In genomic region chr3:21761909-21762308, GRCm38 (mm10) we compare ENCODE assay signal across 13 mouse cellular contexts.
DNase-seq lines count a peak whose midpoint lies in the region; ATAC-seq and TF ChIP-seq lines count a peak whose summit lies in the region.
"Had no signal": no experiment of that assay in that cellular context is flagged by ENCODE, and none has a peak within 500 bp of the region (broad histone marks: within the 10 kb centered on the region; RNA-seq: fewer than 3 reads in every experiment).

No protein-coding gene starts in this region.

- H3K27me3 ChIP-seq in stomach, postnatal 0 days (ENCODE audit: control insufficient read depth, insufficient read depth, low read length) = no peaks in the 10 kb centered on the region
- H3K27me3 ChIP-seq: CH12.LX; lung, embryonic 15.5 days had no signal

- no peak overlapping the region for H3K9ac ChIP-seq in stomach, postnatal 0 days (ENCODE audit: low read length)
- H3K9ac ChIP-seq: lung, embryonic 15.5 days had no signal

- no peaks in the 10 kb centered on the region for H3K9me3 ChIP-seq in stomach, postnatal 0 days (ENCODE audit: control insufficient read depth, low read length)
- H3K9me3 ChIP-seq: hindbrain, embryonic 10.5 days; lung, embryonic 15.5 days had no signal

- ATAC-seq in CD4-positive, CD25-positive, alpha-beta regulatory T cell, adult 4 months = no peak
- no peak for ATAC-seq in stomach, postnatal 0 days (ENCODE audit: low FRiP score, low TSS enrichment)

- peak; percentile 88 for DNase-seq in heart, adult 11 months
- DNase-seq in heart, adult 8-10 months (ENCODE audit: low spot score) = no peak
- peak; percentile 80 for DNase-seq in 3134 (ENCODE audit: extremely low read depth, insufficient read length, low spot score)
- DNase-seq in adrenal gland, adult 8-10 months = peak; percentile 33
- peak; percentile 19 for DNase-seq in lung, adult 2 months
- no peak for DNase-seq in gastrocnemius, postnatal 36 days
- DNase-seq in stomach, postnatal 0 days (ENCODE audit: low spot score) = no peak
- DNase-seq: heart, adult 18-20 months; thymus, postnatal 25 days had no signal

- peaks cover 3% of the 10 kb centered on the region; the same call in 1 of the 2 replicates for H3K4me1 ChIP-seq in lung, adult 2 months (ENCODE audit: control insufficient read depth, insufficient read depth, low read length)
- no peaks in the 10 kb centered on the region for H3K4me1 ChIP-seq in stomach, postnatal 0 days (replicated peaks; ENCODE audit: control insufficient read depth, insufficient read depth)
- H3K4me1 ChIP-seq: hindbrain, embryonic 10.5 days; lung, embryonic 15.5 days had no signal

- no peak overlapping the region for H3K4me3 ChIP-seq in lung, adult 2 months (replicated peaks; ENCODE audit: extremely low read depth, low read depth, low read length)
- no peak overlapping the region for H3K4me3 ChIP-seq in stomach, postnatal 0 days (ENCODE audit: low read depth, low read length)
- H3K4me3 ChIP-seq: hindbrain, embryonic 10.5 days; lung, embryonic 15.5 days had no signal

- TF ChIP-seq EP300 in stomach, postnatal 0 days (optimal IDR thresholded peaks at IDR 0.05) = no peak

- TF ChIP-seq POLR2A in lung, adult 2 months (IDR thresholded peaks at IDR 0.05; ENCODE audit: borderline replicate concordance, extremely low read depth, low read depth, low read length) = no peak

- H3K4me2 ChIP-seq in stomach, postnatal 0 days (replicated peaks; ENCODE audit: low read depth) = no peak overlapping the region
- H3K4me2 ChIP-seq: lung, embryonic 15.5 days had no signal

- no peak overlapping the region for H3K27ac ChIP-seq in stomach, postnatal 0 days (replicated peaks)
- H3K27ac ChIP-seq: hindbrain, embryonic 10.5 days; lung, embryonic 15.5 days had no signal

- TF ChIP-seq CTCF in lung, adult 2 months (IDR thresholded peaks at IDR 0.05; ENCODE audit: insufficient read depth, low read length) = no peak
- TF ChIP-seq CTCF in stomach, postnatal 0 days (IDR thresholded peaks at IDR 0.05; ENCODE audit: low read depth) = no peak

- 35% methylated on average over 3 of the region's 3 CpGs for WGBS in lung, adult 2 months
- 60% methylated on average over 3 of the region's 3 CpGs for WGBS in stomach, postnatal 0 days

- intact Hi-C loops in gastrocnemius, postnatal 36 days (cut with DNase I) = no loop called here

- no peaks in the 10 kb centered on the region for H3K36me3 ChIP-seq in stomach, postnatal 0 days (ENCODE audit: control insufficient read depth, insufficient read depth, low read length)
- H3K36me3 ChIP-seq: hindbrain, embryonic 10.5 days; lung, embryonic 15.5 days had no signal

Comparison
In these comparisons a context has a peak if more than half of its experiments do, and no peak if none do; other contexts are left out.
1. DNase-seq: peak in heart, adult 11 months (single experiment), 3134 (single experiment), adrenal gland, adult 8-10 months (single experiment) and lung, adult 2 months (single experiment); none in heart, adult 8-10 months (single experiment), gastrocnemius, postnatal 36 days (0 of 2) and stomach, postnatal 0 days (single experiment).